26 mouse cellular contexts compared by ENCODE assay signal in genomic region chr4:101329060-101329459, GRCm38 (mm10).
DNase-seq lines count a peak whose midpoint lies in the region; ATAC-seq and TF ChIP-seq lines count a peak whose summit lies in the region.
"Had no signal": no experiment of that assay in that cellular context is flagged by ENCODE, and none has a peak within 500 bp of the region (broad histone marks: within the 10 kb centered on the region; RNA-seq: fewer than 3 reads in every experiment).

No protein-coding gene starts in this region.

- H3K9me3 ChIP-seq in CH12.LX (replicated peaks; ENCODE audit: low read length) = no peaks in the 10 kb centered on the region
- H3K9me3 ChIP-seq: embryonic facial prominence, embryonic 13.5 days; forebrain, embryonic 12.5 days; G1E; heart, embryonic 10.5 days; hindbrain, embryonic 10.5 days; limb, embryonic 12.5 days; neural tube, embryonic 15.5 days had no signal

- H3K4me2 ChIP-seq in CH12.LX (ENCODE audit: insufficient read depth, low read depth, poor library complexity, severe bottlenecking) = peak overlapping the region; percentile 18; the same call in 1 of the 2 replicates
- H3K4me2 ChIP-seq: embryonic facial prominence, embryonic 13.5 days; forebrain, embryonic 12.5 days; limb, embryonic 12.5 days; liver, embryonic 11.5 days; neural tube, embryonic 15.5 days had no signal

- TF ChIP-seq POLR2A in CH12.LX (IDR thresholded peaks at IDR 0.05; ENCODE audit: low read depth, low read length) = no peak

- no peaks in the 10 kb centered on the region for H3K79me2 ChIP-seq in CH12.LX (replicated peaks; ENCODE audit: control insufficient read depth, extremely low read depth, insufficient read depth, poor library complexity, severe bottlenecking)

- DNase-seq in B cell, adult 2 months = peak; percentile 19 to 20
- DNase-seq in CH12.LX (ENCODE audit: extremely low read depth) = no peak
- DNase-seq in layer of hippocampus, adult 9-11 months = no peak
- DNase-seq in kidney, postnatal 25 days = no peak
- DNase-seq in lung, postnatal 10 days = no peak
- DNase-seq: adrenal gland, postnatal 10 days; cerebellum, adult 2 months; cerebellum, postnatal 25 days; embryo, embryonic 11 days; kidney, adult 18-20 months; lung, adult 2 months had no signal

- no peak overlapping the region for H3K27ac ChIP-seq in CH12.LX (ENCODE audit: insufficient read depth, low read depth)
- H3K27ac ChIP-seq: embryonic facial prominence, embryonic 13.5 days; forebrain, embryonic 12.5 days; heart, embryonic 10.5 days; hindbrain, embryonic 10.5 days; kidney, postnatal 0 days; limb, embryonic 12.5 days; neural tube, embryonic 15.5 days; stomach, postnatal 0 days had no signal

- H3K27me3 ChIP-seq in CH12.LX (replicated peaks) = no peaks in the 10 kb centered on the region
- H3K27me3 ChIP-seq: embryonic facial prominence, embryonic 13.5 days; forebrain, embryonic 12.5 days; limb, embryonic 12.5 days; neural tube, embryonic 15.5 days; Patski had no signal

- H3K36me3 ChIP-seq in CH12.LX (replicated peaks in 1 of 2; ENCODE audit: control insufficient read depth in 1 of 2, insufficient read depth in 1 of 2, low read length in 1 of 2) = no peaks in the 10 kb centered on the region
- H3K36me3 ChIP-seq: embryonic facial prominence, embryonic 13.5 days; forebrain, embryonic 12.5 days; G1E; heart, embryonic 10.5 days; hindbrain, embryonic 10.5 days; limb, embryonic 12.5 days; neural tube, embryonic 15.5 days had no signal

- H3K4me1 ChIP-seq in CH12.LX (ENCODE audit: control insufficient read depth in 1 of 2, insufficient read depth in 2 of 2) = no peaks in the 10 kb centered on the region
- H3K4me1 ChIP-seq: heart, embryonic 10.5 days; neural tube, embryonic 15.5 days had no signal

- H3K9ac ChIP-seq in CH12.LX (ENCODE audit: insufficient read depth, low read depth) = no peak overlapping the region
- H3K9ac ChIP-seq: embryonic facial prominence, embryonic 13.5 days; forebrain, embryonic 12.5 days; limb, embryonic 12.5 days; neural tube, embryonic 15.5 days had no signal

- dilution Hi-C loops in CH12.LX (cut with MboI; ENCODE audit: extremely low pct_ligation_motif_present, extremely low pct_unique_long_range_greater_than_20kb, low sequenced_read_pairs) = no loop called here

- no peak for TF ChIP-seq CTCF in CH12.LX (conservative IDR thresholded peaks at IDR 0.05 in 1 of 2, IDR thresholded peaks at IDR 0.05 in 1 of 2; ENCODE audit: low read depth in 2 of 2, low read length in 2 of 2)

- TF ChIP-seq EP300 in CH12.LX (IDR thresholded peaks at IDR 0.05; ENCODE audit: low read length) = no peak

- no peak overlapping the region for H3K4me3 ChIP-seq in CH12.LX (replicated peaks in 1 of 3; ENCODE audit: low read depth in 2 of 3, low read length in 2 of 3, poor library complexity in 1 of 3)
- H3K4me3 ChIP-seq: embryonic facial prominence, embryonic 13.5 days; erythroblast, embryonic 14.5 days; forebrain, embryonic 12.5 days; heart, embryonic 10.5 days; hindbrain, embryonic 10.5 days; limb, embryonic 12.5 days; neural tube, embryonic 15.5 days had no signal

- in situ Hi-C loops in CH12.LX (cut with MboI; ENCODE audit: low pct_ligation_motif_present, low pct_unique_long_range_greater_than_20kb, low sequenced_read_pairs) = loop anchor here (10.0 kb wide), 1 partner anchor 164 kb away; no protein-coding TSS in a partner anchor

- ATAC-seq in granulocyte monocyte progenitor cell, adult 5-6 weeks (replicated peaks; ENCODE audit: poor library complexity, severe bottlenecking) = peak; percentile 78
- peak; percentile 15; the same call in 1 of the 2 replicates for ATAC-seq in neutrophil, adult 5-6 weeks (ENCODE audit: extremely low read depth, insufficient number of reproducible peaks, low FRiP score, poor library complexity, severe bottlenecking)
- ATAC-seq: midbrain, embryonic 16.5 days; Patski had no signal

- no peak for TF ChIP-seq RAD21 in CH12.LX (IDR thresholded peaks at IDR 0.05; ENCODE audit: low read depth, low read length)

TF ChIP-seq in CH12.LX, 34 proteins besides CTCF, POLR2A, EP300 and RAD21:
- no peak for TF ChIP-seq MAFK (IDR thresholded peaks at IDR 0.05; ENCODE audit: insufficient replicate concordance, low read length)
- no peak for TF ChIP-seq ZKSCAN1 (IDR thresholded peaks at IDR 0.05; ENCODE audit: borderline replicate concordance, low read depth, low read length)
- no peak for TF ChIP-seq MEF2A (IDR thresholded peaks at IDR 0.05; ENCODE audit: borderline replicate concordance, low read depth, low read length)
- TF ChIP-seq BHLHE40 (IDR thresholded peaks at IDR 0.05; ENCODE audit: low read depth, low read length) = no peak
- TF ChIP-seq NELFE (IDR thresholded peaks at IDR 0.05; ENCODE audit: low read depth, low read length) = no peak
- no peak for TF ChIP-seq JUN (IDR thresholded peaks at IDR 0.05; ENCODE audit: insufficient read depth, low read depth, low read length)
- no peak for TF ChIP-seq USF2 (conservative IDR thresholded peaks at IDR 0.05; ENCODE audit: low read depth, low read length)
- TF ChIP-seq MXI1 (IDR thresholded peaks at IDR 0.05; ENCODE audit: low read depth, low read length) = no peak
- no peak for TF ChIP-seq PAX5 (IDR thresholded peaks at IDR 0.05; ENCODE audit: low read length)
- no peak for TF ChIP-seq IRF4 (IDR thresholded peaks at IDR 0.05; ENCODE audit: low read depth, low read length)
- no peak for TF ChIP-seq NRF1 (IDR thresholded peaks at IDR 0.05; ENCODE audit: low read depth, low read length)
- TF ChIP-seq RCOR1 (conservative IDR thresholded peaks at IDR 0.05; ENCODE audit: low read depth, low read length) = no peak
- no peak for TF ChIP-seq SMC3 (IDR thresholded peaks at IDR 0.05; ENCODE audit: low read depth, low read length)
- TF ChIP-seq ETS1 (conservative IDR thresholded peaks at IDR 0.05; ENCODE audit: low read depth, low read length) = no peak
- TF ChIP-seq E2F4 (IDR thresholded peaks at IDR 0.05; ENCODE audit: insufficient replicate concordance, low read depth, low read length) = no peak
- no peak for TF ChIP-seq CHD1 (IDR thresholded peaks at IDR 0.05; ENCODE audit: low read depth, low read length)
- no peak for TF ChIP-seq MAX (IDR thresholded peaks at IDR 0.05; ENCODE audit: low read length)

Comparison
In these comparisons a context has a peak if more than half of its experiments do, and no peak if none do; other contexts are left out.
1. DNase-seq: peak in B cell, adult 2 months (2 of 2); none in CH12.LX (single experiment), layer of hippocampus, adult 9-11 months (single experiment), kidney, postnatal 25 days (0 of 2) and lung, postnatal 10 days (single experiment).